Mouse (Mus musculus) intestine, postnatal 0 days (tissue): ENCODE data around the gene Onecut1. TPM values are rescaled to one million over a fixed set of nuclear protein-coding genes. Genes with fewer than 3 reads are reported as not detected.

Experiments
- ATAC-seq: fragments of 200-750 bp; cut with Nextera tagmentation; 2 replicates; pipeline ENCODE4 v1.8.0; 2017; ENCODE audit warnings: mild to moderate bottlenecking, moderate TSS enrichment, moderate library complexity
- H3K27ac ChIP-seq: fragments of 300-500 bp; sonication (generic); 2 replicates; pipeline ENCODE4 v1.5.1; 2014; ENCODE audit warnings: mild to moderate bottlenecking, low read depth, low read length, moderate library complexity
- H3K27me3 ChIP-seq: fragments of 300-500 bp; sonication (generic); replicated peaks from 2 replicates; pipeline ENCODE4 v1.6.1; 2014; ENCODE audit warnings: low read length, mixed read lengths; ENCODE audit not compliant: control insufficient read depth, insufficient read depth
- H3K36me3 ChIP-seq: fragments of 300-500 bp; sonication (generic); 2 replicates; pipeline ENCODE4 v1.6.1; 2014; ENCODE audit warnings: mild to moderate bottlenecking, moderate library complexity; ENCODE audit not compliant: control insufficient read depth, insufficient read depth
- H3K4me1 ChIP-seq: fragments of 300-500 bp; sonication (generic); replicated peaks from 2 replicates; pipeline ENCODE4 v1.6.1; 2014; ENCODE audit warnings: antibody characterized with exemption, low read length, mixed read lengths; ENCODE audit not compliant: control insufficient read depth, insufficient read depth
- H3K4me2 ChIP-seq: fragments of 300-500 bp; sonication (generic); replicated peaks from 2 replicates; pipeline ENCODE4 v1.6.1; 2014; ENCODE audit warnings: low read depth, mild to moderate bottlenecking, moderate library complexity
- H3K4me3 ChIP-seq: fragments of 300-500 bp; sonication (generic); 2 replicates; pipeline ENCODE4 v1.5.1; 2014; ENCODE audit warnings: low read depth, low read length
- H3K9ac ChIP-seq: fragments of 300-500 bp; sonication (generic); 2 replicates; pipeline ENCODE4 v1.6.1; 2014; ENCODE audit warnings: mild to moderate bottlenecking, low read depth, low read length
- H3K9me3 ChIP-seq: fragments of 300-500 bp; sonication (generic); 2 replicates; pipeline ENCODE4 v1.6.1; 2016; ENCODE audit warnings: mixed run types; ENCODE audit not compliant: control insufficient read depth
- CTCF ChIP-seq: sonication (generic); IDR thresholded peaks from 2 replicates; pipeline ENCODE4 v1.5.1; 2016; ENCODE audit warnings: low read depth, mild to moderate bottlenecking, control low read depth, antibody characterized with exemption, moderate library complexity
- WGBS: fragments of 180-500 bp; shearing (Covaris S2); extraction: QIAGEN DNeasy Blood & Tissue Kit; methylation state at CpG from one replicate; pipeline ENCODE4 v1.1.7; 2014; 5-methylcytosine and 5-hydroxymethylcytosine counted together
- polyA plus RNA-seq: library from polyadenylated mRNA; unstranded; fragments of >200 nt; fragmentation: Nextera tagmentation; extraction: Ambion mirVana; gene quantifications from 2 replicates; pipeline ENCODE4 v1.2.1, GENCODE M21; 2015

Onecut1 gene
- polyA plus RNA-seq, 1 experiment from 2014 or later, result 0.07 TPM

DNA sequence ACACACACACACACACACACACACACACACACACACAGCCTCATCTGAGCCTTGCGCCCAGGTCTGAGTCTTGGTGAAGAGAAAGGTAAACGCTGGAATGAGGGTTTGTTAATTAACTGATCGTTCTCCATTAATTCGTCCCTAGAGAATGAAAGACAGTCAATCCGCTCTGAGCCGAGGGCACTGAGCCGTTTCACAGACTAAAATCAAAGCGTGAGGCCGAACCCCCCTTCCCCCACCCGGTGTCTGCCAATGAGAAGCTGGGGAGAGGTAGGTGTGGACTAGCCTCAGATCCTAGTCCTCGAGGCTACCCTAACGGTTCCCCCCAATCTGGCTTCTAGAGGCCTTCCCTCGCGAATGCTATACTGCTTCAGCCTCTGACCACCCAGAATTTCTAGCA, 2.8 kb downstream of the Onecut1 start:
- no peak overlapping the region for H3K4me2 ChIP-seq
- no peak for ATAC-seq

DNA sequence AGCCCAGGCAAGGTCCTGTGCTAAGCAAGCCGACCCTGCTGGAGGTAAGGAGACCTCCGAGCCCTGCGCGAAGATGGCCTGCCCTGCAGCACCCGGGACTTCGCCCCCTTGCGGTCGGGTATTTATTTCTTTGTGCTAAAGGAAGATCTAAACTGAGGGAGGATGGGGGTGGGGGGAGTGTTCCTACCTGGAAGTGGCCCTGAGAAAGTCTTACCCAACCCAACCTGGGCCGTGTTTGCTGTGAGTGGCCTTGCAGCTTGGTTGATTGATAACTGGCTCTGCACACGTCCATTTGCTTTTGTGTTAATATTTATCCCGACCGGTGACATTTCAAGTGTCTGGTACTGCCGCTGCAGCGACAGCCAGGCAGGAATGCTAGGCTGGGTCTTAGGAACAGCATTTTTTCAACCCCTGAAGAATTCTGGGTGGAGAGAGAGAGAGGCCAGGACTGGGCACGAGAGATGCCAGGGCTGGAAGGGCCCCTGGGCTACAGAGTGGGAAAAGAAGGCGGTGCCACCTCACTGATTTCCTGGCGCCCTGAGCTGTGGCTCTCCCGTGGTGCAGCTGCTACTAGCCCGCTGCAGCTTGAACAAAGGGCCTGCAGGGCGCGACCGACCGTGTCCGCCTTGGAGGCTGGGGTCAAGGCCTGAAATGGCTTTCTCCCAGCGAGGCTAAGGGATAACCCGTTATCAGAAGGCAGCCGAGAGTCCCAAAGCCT, 5.0 kb downstream of the Onecut1 start:
- H3K27ac ChIP-seq, result no peak overlapping the region

More for the DNA sequence above, 2.8 kb downstream of the Onecut1 start:
- Histone ChIP-seq H3K9me3 (no peaks in the 10 kb centered on the region), H3K36me3 (no peaks in the 10 kb centered on the region), H3K4me1 (peaks cover 3% of the 10 kb centered on the region; the same call in 1 of the 2 replicates), H3K27me3 (peaks cover 97% of the 10 kb centered on the region), H3K4me3 (no peak overlapping the region), H3K27ac (no peak overlapping the region), H3K9ac (no peak overlapping the region)
- 34% methylated on average over 14 of the region's 14 CpGs for WGBS
- no peak for TF ChIP-seq CTCF

DNA sequence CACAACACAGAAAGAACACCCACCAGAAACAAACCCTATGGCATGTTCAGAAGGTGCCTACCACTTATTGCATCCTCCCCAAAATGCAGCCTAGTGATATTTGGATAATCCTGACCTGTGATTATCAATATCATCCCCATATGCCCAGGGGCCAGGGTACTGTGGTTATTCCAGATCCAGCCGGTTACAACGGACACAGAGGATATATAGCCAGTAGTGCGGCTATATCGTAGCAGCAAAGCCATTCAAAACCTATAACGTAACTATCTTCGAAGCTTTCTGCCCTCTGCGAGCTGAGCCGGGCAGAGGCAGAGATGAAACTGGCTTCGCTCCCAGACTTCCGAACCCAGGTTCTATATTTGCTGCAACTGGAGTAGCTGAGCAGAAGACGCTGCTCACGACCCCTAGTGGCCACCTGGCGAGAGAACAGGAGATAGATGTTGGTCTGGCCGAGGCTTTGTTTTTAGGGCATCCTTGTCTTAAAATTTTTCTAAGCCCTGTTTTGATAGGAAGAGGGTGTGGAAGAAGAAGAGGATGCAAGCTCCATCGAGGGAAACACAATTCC, 6.0 kb downstream of the Onecut1 start:
- H3K27me3 ChIP-seq, result peaks cover 71% of the 10 kb centered on the region
- H3K4me2 ChIP-seq, result 0 out of 2 replicates have a peak overlapping the region, but pooled peaks have one; percentile 27
- H3K4me3 ChIP-seq, result no peak overlapping the region

More for the DNA sequence above, 5.0 kb downstream of the Onecut1 start:
- TF ChIP-seq CTCF, result peak; percentile 48
- ATAC-seq, result peak; percentile 40; the same call in 1 of the 2 replicates
- no peak overlapping the region for H3K9ac ChIP-seq
- H3K36me3 ChIP-seq, result no peaks in the 10 kb centered on the region
- peak overlapping the region; percentile 16 for H3K4me3 ChIP-seq
- peak overlapping the region; percentile 54 for H3K4me2 ChIP-seq
- no peaks in the 10 kb centered on the region for H3K9me3 ChIP-seq
- WGBS, result 5% methylated on average over 27 of the region's 27 CpGs
- H3K4me1 ChIP-seq, result peaks cover 3% of the 10 kb centered on the region; the same call in 1 of the 2 replicates
- H3K27me3 ChIP-seq, result peaks cover 81% of the 10 kb centered on the region

GRCm38 (mm10) chr9:74868336-74868950, 6.7 kb downstream of the Onecut1 start:
- Histone ChIP-seq H3K36me3 (no peaks in the 10 kb centered on the region), H3K9me3 (no peaks in the 10 kb centered on the region), H3K4me3 (no peak overlapping the region), H3K4me1 (no peaks in the 10 kb centered on the region), H3K27me3 (peaks cover 64% of the 10 kb centered on the region), H3K4me2 (no peak overlapping the region), H3K27ac (no peak overlapping the region), H3K9ac (no peak overlapping the region)
- WGBS, result 13% methylated on average over 22 of the region's 22 CpGs
- TF ChIP-seq CTCF, result no peak
- ATAC-seq, result no peak

More for the DNA sequence above, 6.0 kb downstream of the Onecut1 start:
- Histone ChIP-seq H3K36me3 (no peaks in the 10 kb centered on the region), H3K27ac (no peak overlapping the region), H3K9ac (no peak overlapping the region), H3K4me1 (no peaks in the 10 kb centered on the region), H3K9me3 (no peaks in the 10 kb centered on the region)
- TF ChIP-seq CTCF, result peak; percentile 76
- no peak for ATAC-seq
- WGBS, result 9% methylated on average over 15 of the region's 15 CpGs

GRCm38 (mm10) chr9:74870960-74871688, 9.4 kb downstream of the Onecut1 start:
- TF ChIP-seq CTCF, result peak; percentile 91
- no peak for ATAC-seq
- 21% methylated on average over 13 of the region's 13 CpGs for WGBS
- H3K4me1 ChIP-seq, result no peaks in the 10 kb centered on the region
- no peak overlapping the region for H3K27ac ChIP-seq
- peaks cover 37% of the 10 kb centered on the region for H3K27me3 ChIP-seq
- H3K4me3 ChIP-seq, result no peak overlapping the region
- H3K36me3 ChIP-seq, result no peaks in the 10 kb centered on the region
- no peaks in the 10 kb centered on the region for H3K9me3 ChIP-seq
- no peak overlapping the region for H3K4me2 ChIP-seq
- H3K9ac ChIP-seq, result no peak overlapping the region

DNA sequence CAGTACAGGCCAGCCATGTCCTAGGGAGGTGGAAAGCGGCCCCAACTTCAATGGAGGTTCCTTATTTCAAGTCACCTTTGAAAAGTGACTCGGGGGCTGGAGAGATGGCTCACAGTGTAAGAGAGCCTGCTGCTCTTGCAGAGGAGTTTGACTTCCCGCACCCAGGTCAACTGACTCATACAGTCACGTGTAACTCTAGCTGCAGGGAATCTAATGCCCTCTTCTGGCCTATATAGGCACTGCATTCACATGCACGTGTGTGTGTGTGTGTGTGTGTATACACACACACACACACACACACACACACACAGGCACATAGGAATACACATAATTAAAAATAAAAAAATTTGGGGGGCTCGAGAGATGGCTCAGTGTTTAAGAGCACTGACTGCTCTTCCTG, 14.6 kb downstream of the Onecut1 start:
- no peak for ATAC-seq
- Histone ChIP-seq H3K9me3 (no peaks in the 10 kb centered on the region), H3K27ac (no peak overlapping the region), H3K4me3 (no peak overlapping the region), H3K27me3 (no peaks in the 10 kb centered on the region; the same call in 1 of the 2 replicates), H3K4me2 (no peak overlapping the region), H3K36me3 (no peaks in the 10 kb centered on the region), H3K9ac (no peak overlapping the region), H3K4me1 (no peaks in the 10 kb centered on the region)
- 73% methylated on average over 6 of the region's 6 CpGs for WGBS
- peak; percentile 20; the same call in 1 of the 2 replicates for TF ChIP-seq CTCF
